Mouse (Mus musculus) C2C12 (cell line): ENCODE measurements around the gene Slc19a1. TPM values are rescaled to one million over a fixed set of nuclear protein-coding genes. Genes with fewer than 3 reads are reported as not detected.

Source experiments
- H3K27me3 ChIP-seq: one replicate; pipeline ENCODE4 v1.6.1; 2011; ENCODE audit not compliant: control insufficient read depth, insufficient read depth, insufficient read length
- H3K36me3 ChIP-seq: one replicate; pipeline ENCODE4 v1.6.1; 2011; ENCODE audit not compliant: control insufficient read depth, insufficient read depth
- H3K4me3 ChIP-seq: one replicate; pipeline ENCODE4 v1.5.1; 2011; ENCODE audit warnings: mild to moderate bottlenecking, control low read depth; ENCODE audit not compliant: poor library complexity, insufficient read depth, severe bottlenecking
- H3K79me2 ChIP-seq: one replicate; pipeline ENCODE4 v1.6.1; 2011; ENCODE audit not compliant: control insufficient read depth, insufficient read depth
- H3K79me3 ChIP-seq: one replicate; pipeline ENCODE4 v1.6.1; 2011; ENCODE audit warnings: low read depth, control low read depth
- H3ac ChIP-seq: one replicate; pipeline ENCODE3; 2011; ENCODE audit warnings: low read depth; ENCODE audit not compliant: control insufficient read depth, insufficient read length
- CEBPB ChIP-seq: IDR thresholded peaks from one replicate; pipeline ENCODE4 v1.6.1; 2011; ENCODE audit warnings: low read depth, mild to moderate bottlenecking, control low read depth, moderate library complexity
- CTCF ChIP-seq: IDR thresholded peaks from one replicate; pipeline ENCODE4 v1.5.1; 2011; ENCODE audit not compliant: control insufficient read depth, insufficient read depth, insufficient read length
- FOSL1 ChIP-seq: IDR thresholded peaks from one replicate; pipeline ENCODE4 v1.8.0; 2011; ENCODE audit warnings: mild to moderate bottlenecking, low read length; ENCODE audit not compliant: poor library complexity, insufficient read depth, severe bottlenecking
- MAX ChIP-seq: IDR thresholded peaks from one replicate; pipeline ENCODE4 v1.6.1; 2011; ENCODE audit warnings: mild to moderate bottlenecking, control low read depth
- MYOD1 ChIP-seq: IDR thresholded peaks from one replicate; pipeline ENCODE4 v1.6.1; 2011; ENCODE audit warnings: low read depth; ENCODE audit not compliant: control insufficient read depth, insufficient read length
- MYOG ChIP-seq: IDR thresholded peaks from one replicate; pipeline ENCODE4 v1.6.1; 2011; ENCODE audit not compliant: control insufficient read depth, insufficient read length; ENCODE audit errors: extremely low read depth
- USF1 ChIP-seq: IDR thresholded peaks from one replicate; pipeline ENCODE4 v1.6.1; 2011; ENCODE audit warnings: low read depth, mild to moderate bottlenecking, control low read depth, moderate library complexity
- polyA plus RNA-seq: library from polyadenylated mRNA; unstranded; fragments of >200 nt; fragmentation: generic; extraction: Trizol; gene quantifications from one replicate; pipeline ENCODE4 v1.2.1, GENCODE M21; 2012; ENCODE audit warnings: missing spikeins

The Slc19a1 gene
- polyA plus RNA-seq, 1 experiment, result 45.1 TPM

DNA sequence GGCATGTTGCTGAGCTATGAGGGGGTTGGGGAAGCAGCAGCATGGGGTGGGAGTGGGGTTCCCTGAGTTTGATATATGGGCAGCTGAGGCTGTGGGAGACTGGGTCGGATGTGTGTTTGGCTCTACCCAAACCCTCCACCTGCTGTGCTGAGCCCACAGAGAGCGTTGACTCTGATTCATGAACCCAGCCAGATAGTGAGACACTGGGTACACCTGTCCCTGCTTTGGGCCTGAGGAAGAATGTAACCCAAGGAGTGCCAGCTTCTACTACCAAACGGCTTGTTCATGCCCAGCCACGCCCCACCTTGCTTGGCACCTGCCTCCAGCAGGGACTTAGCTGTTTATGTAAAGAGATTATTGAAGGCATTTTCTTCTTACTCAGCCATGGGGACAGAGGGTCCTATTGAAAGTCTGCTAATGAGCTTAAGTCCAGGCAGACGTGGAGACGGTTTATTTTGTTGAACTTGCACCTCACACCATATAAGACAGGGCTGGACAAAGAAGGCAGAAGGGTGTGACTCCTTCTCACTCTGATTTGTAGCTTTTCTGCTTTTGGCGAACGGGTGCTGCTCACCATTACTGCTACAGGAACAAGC, 6.6 kb downstream of the Slc19a1 start:
- TF ChIP-seq MYOD1 (no peak), MAX (no peak), CEBPB (no peak), USF1 (no peak), CTCF (no peak), MYOG (no peak), FOSL1 (no peak)
- Histone ChIP-seq H3K4me3 (no peak overlapping the region), H3K36me3 (peaks cover 81% of the 10 kb centered on the region), H3K79me2 (peaks cover 46% of the 10 kb centered on the region), H3ac (no peak overlapping the region), H3K27me3 (no peaks in the 10 kb centered on the region), H3K79me3 (peaks cover 35% of the 10 kb centered on the region)

DNA sequence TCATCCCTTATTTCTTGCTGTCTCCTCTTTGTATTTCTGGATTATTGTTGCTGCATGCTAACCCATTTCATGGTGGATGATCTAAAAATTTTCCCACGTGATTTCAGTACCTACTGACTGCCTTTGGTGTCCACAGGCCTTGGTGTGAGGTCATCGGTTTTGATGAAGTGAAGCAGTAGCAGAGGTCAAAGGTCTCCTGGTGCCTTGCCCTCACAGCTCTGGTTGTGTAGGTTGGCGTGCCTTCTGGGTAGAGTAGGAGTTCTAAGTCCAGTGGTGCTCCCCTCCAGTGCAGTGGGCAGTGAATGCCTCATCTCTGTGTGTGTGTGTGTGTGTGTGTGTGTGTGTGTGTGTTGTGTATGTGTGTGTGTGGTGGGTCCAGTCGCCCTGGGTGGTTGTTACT, 16.2 kb downstream of the Slc19a1 start:
- no peak overlapping the region for H3K4me3 ChIP-seq
- peaks cover 90% of the 10 kb centered on the region for H3K36me3 ChIP-seq
- no peaks in the 10 kb centered on the region for H3K79me3 ChIP-seq
- no peaks in the 10 kb centered on the region for H3K79me2 ChIP-seq
- H3ac ChIP-seq, result no peak overlapping the region
- no peaks in the 10 kb centered on the region for H3K27me3 ChIP-seq
- TF ChIP-seq CTCF, result no peak
- TF ChIP-seq MYOD1, result no peak

DNA sequence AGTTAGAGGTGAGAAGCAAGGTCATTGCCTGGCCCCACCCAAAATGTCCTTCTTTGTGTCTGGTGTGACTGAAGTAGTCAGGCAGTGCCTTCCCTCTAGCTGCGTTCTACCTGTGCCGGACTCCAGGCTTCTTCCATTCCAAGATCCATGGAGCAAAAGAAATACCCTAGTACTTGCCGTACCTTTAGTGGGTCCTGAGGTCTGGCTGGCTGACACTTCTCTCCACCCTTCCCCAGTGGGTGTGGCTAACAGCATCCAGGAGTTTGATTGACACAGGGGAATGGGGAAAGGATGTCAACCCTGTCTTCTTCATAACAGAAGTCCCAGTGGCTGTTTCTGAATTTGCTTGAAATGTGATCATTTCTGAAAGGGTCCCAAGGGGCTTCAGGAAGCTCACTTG, 16.6 kb downstream of the Slc19a1 start:
- Histone ChIP-seq H3K27me3 (no peaks in the 10 kb centered on the region), H3K36me3 (peaks cover 90% of the 10 kb centered on the region), H3K79me3 (no peaks in the 10 kb centered on the region), H3K79me2 (no peaks in the 10 kb centered on the region), H3K4me3 (no peak overlapping the region), H3ac (no peak overlapping the region)
- TF ChIP-seq CEBPB (no peak), MAX (no peak), MYOG (no peak), MYOD1 (no peak), FOSL1 (no peak), CTCF (no peak), USF1 (no peak)

DNA sequence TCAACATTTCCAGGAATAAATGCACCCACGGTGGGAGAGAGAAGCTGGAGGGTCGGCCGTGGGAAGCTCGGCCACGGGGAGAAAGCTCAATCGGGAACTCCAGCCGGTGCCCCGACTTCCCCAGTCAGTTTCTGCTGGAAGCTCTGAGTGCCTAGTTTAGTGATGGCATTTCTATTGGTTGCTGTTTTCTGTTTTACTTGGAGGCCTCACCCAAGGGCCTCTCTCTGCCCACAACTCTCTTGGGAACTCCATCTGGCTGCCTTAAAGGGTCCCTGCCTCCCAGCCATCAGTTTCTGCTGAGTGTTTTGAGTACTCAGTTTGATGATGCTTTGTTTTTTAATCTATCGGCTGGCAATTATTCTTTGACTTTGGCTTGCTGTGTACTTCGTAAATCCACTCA, 24.7 kb downstream of the Slc19a1 start:
- TF ChIP-seq MAX, result no peak
- Histone ChIP-seq H3ac (no peak overlapping the region), H3K79me2 (no peaks in the 10 kb centered on the region), H3K36me3 (peaks cover 90% of the 10 kb centered on the region), H3K4me3 (no peak overlapping the region), H3K79me3 (no peaks in the 10 kb centered on the region), H3K27me3 (no peaks in the 10 kb centered on the region)

DNA sequence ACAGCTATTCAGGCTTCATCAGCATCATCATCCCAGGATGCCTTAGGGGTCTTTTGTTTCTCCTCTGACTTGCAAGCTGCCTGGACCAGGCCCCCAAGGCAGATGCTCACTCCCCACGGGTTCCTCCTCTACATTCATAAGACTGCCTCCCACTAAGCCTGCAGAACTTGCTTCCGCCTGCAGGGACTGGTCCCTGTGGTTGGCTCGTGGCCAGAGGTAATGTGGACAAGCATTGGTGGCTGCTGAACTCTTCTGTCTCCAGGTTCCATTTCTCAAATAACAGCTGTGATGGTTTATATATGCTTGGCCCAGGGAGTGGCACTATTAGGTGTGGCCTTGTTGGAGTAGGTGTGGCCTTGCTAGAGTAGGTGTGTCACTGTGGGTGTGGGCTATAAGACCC, 29.4 kb downstream of the Slc19a1 start:
- H3K79me2 ChIP-seq, result no peaks in the 10 kb centered on the region
- peaks cover 90% of the 10 kb centered on the region for H3K36me3 ChIP-seq
- no peaks in the 10 kb centered on the region for H3K27me3 ChIP-seq
- no peak for TF ChIP-seq USF1
- no peak overlapping the region for H3ac ChIP-seq
- H3K4me3 ChIP-seq, result no peak overlapping the region
- no peaks in the 10 kb centered on the region for H3K79me3 ChIP-seq

DNA sequence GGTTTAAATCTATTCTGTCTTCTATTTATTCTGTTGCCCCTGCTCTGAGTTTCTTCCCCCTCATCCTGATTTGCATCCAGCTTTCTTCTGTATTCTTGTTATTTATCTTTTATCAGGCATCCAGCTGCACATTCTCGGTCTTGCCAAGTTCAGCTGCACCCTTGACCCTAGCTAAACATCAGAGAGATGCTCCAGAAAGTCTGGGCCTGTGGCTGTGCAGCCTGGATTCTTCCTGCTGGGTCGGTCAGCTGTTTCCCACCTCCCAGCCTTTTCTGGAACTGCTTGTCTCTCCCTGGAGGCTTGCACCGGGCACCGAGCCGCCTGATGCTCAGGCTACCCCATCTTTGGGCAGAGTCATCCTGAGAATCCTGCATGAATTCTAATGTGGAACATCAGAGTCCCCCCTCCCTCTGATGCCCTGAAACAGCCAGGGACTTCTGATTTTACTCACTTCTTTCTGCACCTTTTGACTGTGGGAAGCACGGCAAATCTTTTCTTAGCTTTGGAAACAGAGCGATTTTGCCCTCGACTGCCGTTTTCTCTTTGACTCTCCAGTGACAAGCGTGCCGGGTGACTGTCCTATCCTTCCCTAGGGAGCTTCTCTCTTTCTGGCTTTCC, 30.5 kb downstream of the Slc19a1 start:
- H3K36me3 ChIP-seq, result peaks cover 90% of the 10 kb centered on the region
- H3K79me3 ChIP-seq, result no peaks in the 10 kb centered on the region
- no peaks in the 10 kb centered on the region for H3K79me2 ChIP-seq
- H3K27me3 ChIP-seq, result no peaks in the 10 kb centered on the region
- TF ChIP-seq CTCF (no peak), FOSL1 (no peak), MAX (no peak), USF1 (no peak), MYOD1 (no peak), CEBPB (no peak), MYOG (no peak)
- H3K4me3 ChIP-seq, result no peak overlapping the region
- no peak overlapping the region for H3ac ChIP-seq
